Mouse (Mus musculus) liver, embryonic 11.5 days (tissue): Measurements from ENCODE around the gene BC107364. TPM values are rescaled to one million over a fixed set of nuclear protein-coding genes. Genes with fewer than 3 reads are reported as not detected.
A peak's percentile ranks its signal among the peaks of the same experiment; 100 is the strongest.
"Not testable (repeated sequence)": the region's sequence is repeated elsewhere in the genome, so short reads cannot be mapped to it uniquely, and the experiment has no call there.

Experiments
- ATAC-seq: fragments of 200-750 bp; cut with Nextera tagmentation; replicated peaks from 2 replicates; pipeline ENCODE4 v1.8.0; 2017; ENCODE audit warnings: moderate number of reproducible peaks, mild to moderate bottlenecking, moderate TSS enrichment, moderate library complexity; ENCODE audit not compliant: low FRiP score
- DNase-seq: peaks from one replicate; pipeline ENCODE4 v3.0.0-alpha.2; 2017; ENCODE audit warnings: low spot score
- H3K27ac ChIP-seq: fragments of 300-500 bp; sonication (generic); 2 replicates; pipeline ENCODE4 v1.5.1; 2014; ENCODE audit warnings: mild to moderate bottlenecking, low read depth, low read length, control low read depth
- H3K27me3 ChIP-seq: fragments of 300-500 bp; sonication (generic); replicated peaks from 2 replicates; pipeline ENCODE4 v1.6.1; 2014; ENCODE audit warnings: low read length, mixed read lengths; ENCODE audit not compliant: control insufficient read depth, insufficient read depth
- H3K36me3 ChIP-seq: fragments of 300-500 bp; sonication (generic); 2 replicates; pipeline ENCODE4 v1.6.1; 2014; ENCODE audit warnings: mild to moderate bottlenecking, low read length, moderate library complexity, mixed read lengths; ENCODE audit not compliant: control insufficient read depth, insufficient read depth
- H3K4me1 ChIP-seq: fragments of 300-500 bp; sonication (generic); replicated peaks from 2 replicates; pipeline ENCODE4 v1.6.1; 2014; ENCODE audit warnings: low read length, mixed read lengths; ENCODE audit not compliant: control insufficient read depth, insufficient read depth
- H3K4me2 ChIP-seq: fragments of 300-500 bp; sonication (generic); 2 replicates; pipeline ENCODE4 v1.6.1; 2014; ENCODE audit warnings: mild to moderate bottlenecking, control low read depth, moderate library complexity
- H3K4me3 ChIP-seq: fragments of 300-500 bp; sonication (generic); 2 replicates; pipeline ENCODE4 v1.5.1; 2014; ENCODE audit warnings: low read depth, low read length, control low read depth
- H3K9ac ChIP-seq: fragments of 300-500 bp; sonication (generic); 2 replicates; pipeline ENCODE4 v1.6.1; 2014; ENCODE audit warnings: low read depth, low read length, control low read depth
- H3K9me3 ChIP-seq: fragments of 300-500 bp; sonication (generic); 2 replicates; pipeline ENCODE4 v1.6.1; 2016; ENCODE audit warnings: low read length, inconsistent platforms, mixed read lengths; ENCODE audit not compliant: control insufficient read depth
- WGBS: fragments of 180-500 bp; shearing (Covaris S2); extraction: QIAGEN DNeasy Blood & Tissue Kit; methylation state at CpG from one replicate; pipeline ENCODE4 v1.1.7; 2014; 5-methylcytosine and 5-hydroxymethylcytosine counted together
- polyA plus RNA-seq: library from polyadenylated mRNA; unstranded; fragments of >200 nt; fragmentation: Nextera tagmentation; extraction: Ambion mirVana; gene quantifications from 2 replicates; pipeline ENCODE4 v1.2.1, GENCODE M21; 2014

The BC107364 gene
- polyA plus RNA-seq, 1 experiment from 2014 or later: not detected

DNA sequence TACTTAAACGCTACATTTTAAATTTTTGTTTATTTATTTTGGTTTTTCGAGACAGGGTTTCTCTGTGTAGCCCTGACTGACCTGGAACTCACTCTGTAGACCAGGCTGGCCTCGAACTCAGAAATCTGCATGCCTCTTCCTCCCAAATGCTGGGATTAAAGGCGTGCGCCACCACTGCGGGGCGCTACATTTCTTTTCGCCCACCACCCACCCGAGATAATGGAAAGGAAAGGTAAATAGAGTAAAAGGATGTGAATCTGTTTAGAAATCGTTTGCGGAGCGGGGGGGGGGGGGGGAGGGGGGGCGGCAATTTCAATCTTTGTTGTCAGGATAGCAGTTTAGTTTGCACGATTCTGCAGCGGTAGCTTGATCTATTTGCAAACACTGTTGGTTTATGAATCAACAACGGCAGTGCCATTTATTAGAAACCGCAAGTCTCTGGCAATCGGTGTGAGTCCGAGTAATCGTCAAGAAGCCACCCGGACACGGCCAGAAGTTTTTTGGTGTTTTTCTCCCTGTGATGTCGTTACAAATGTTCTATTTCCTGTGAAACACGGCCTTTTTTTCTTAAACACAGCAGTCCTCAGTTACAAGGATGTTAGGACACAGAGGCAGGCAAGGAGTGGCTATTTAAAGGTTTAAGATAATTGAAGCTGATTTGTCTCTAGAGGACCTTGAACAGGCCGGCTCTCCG is 35.6 kb upstream of the BC107364 start:
- 5% methylated on average over 24 of the region's 26 CpGs for WGBS
- Histone ChIP-seq H3K27ac (peak overlapping the region; percentile 96), H3K36me3 (no peaks in the 10 kb centered on the region), H3K27me3 (no peaks in the 10 kb centered on the region), H3K4me3 (peak overlapping the region; percentile 43), H3K9me3 (no peaks in the 10 kb centered on the region), H3K4me1 (peaks cover 15% of the 10 kb centered on the region), H3K4me2 (peak overlapping the region; percentile 81), H3K9ac (peak overlapping the region; percentile 70)
- DNase-seq (peak; percentile 51), ATAC-seq (no peak)

GRCm38 (mm10) chr3:96486828-96487559 is 34.9 kb upstream of the BC107364 start:
- peak overlapping the region; percentile 37 for H3K4me3 ChIP-seq
- not testable (repeated sequence) for DNase-seq
- 21% methylated on average over 5 of the region's 38 CpGs for WGBS

DNA sequence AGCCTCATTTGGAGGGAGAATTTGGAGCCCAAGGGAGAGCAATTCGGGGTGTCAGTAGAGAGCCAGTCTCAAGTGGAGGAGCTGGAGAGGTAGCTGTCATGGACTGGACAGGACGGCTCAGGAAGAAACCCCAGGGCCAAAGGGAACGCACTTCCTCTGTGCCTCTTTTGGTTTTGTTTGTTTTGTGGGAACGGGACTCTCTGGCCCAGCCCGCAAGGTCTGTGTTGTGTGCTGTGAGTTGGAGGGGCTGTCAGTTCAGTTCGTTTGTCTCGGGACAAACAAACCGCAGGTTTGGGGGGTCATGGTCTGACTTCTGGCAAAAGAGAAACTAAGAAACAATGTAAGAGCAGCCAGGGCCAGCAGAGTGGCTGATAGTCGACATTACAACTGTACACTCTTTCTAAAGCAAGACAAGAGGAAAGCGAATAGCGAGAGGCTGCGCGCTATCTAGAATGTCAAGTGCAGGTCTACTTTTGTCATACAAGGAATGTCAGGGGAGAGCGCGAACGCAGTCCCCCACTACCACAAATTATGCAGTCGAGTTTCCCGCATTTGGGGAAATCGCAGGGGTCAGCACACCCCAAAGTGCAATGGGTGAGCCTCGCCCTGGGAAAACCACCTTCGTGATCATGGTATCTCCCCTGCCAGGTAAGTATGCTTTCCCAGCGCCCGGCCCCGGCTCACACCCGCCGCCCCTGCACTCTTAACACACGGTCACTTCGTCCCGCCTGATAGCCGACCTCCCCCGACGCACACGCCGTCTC is 34.1 kb upstream of the BC107364 start:
- H3K4me2 ChIP-seq, H3K9ac ChIP-seq, H3K4me3 ChIP-seq, H3K27me3 ChIP-seq, H3K9me3 ChIP-seq, H3K36me3 ChIP-seq, H3K27ac ChIP-seq, DNase-seq: not testable (repeated sequence)
- ATAC-seq: peak; percentile 74
- 0% methylated on average over 3 of the region's 34 CpGs for WGBS
- peaks cover 15% of the 10 kb centered on the region for H3K4me1 ChIP-seq

More at GRCm38 (mm10) chr3:96486828-96487559, 34.9 kb upstream of the BC107364 start:
- H3K27me3 ChIP-seq, H3K9me3 ChIP-seq, H3K36me3 ChIP-seq: not testable (repeated sequence)
- H3K27ac ChIP-seq: peak overlapping the region; percentile 75
- peak overlapping the region; percentile 55; the same call in 1 of the 2 replicates for H3K9ac ChIP-seq
- peak overlapping the region; percentile 81 for H3K4me2 ChIP-seq
- peaks cover 15% of the 10 kb centered on the region for H3K4me1 ChIP-seq
- peak; percentile 75 for ATAC-seq

- peaks cover 15% of the 10 kb centered on the region for H3K4me1 ChIP-seq
- H3K36me3 ChIP-seq: no peaks in the 10 kb centered on the region
- H3K4me3 ChIP-seq: no peak overlapping the region
- 84% methylated on average over 2 of the region's 2 CpGs for WGBS
- DNase-seq: no peak
- peak overlapping the region; percentile 46 for H3K4me2 ChIP-seq
- no peak overlapping the region for H3K27ac ChIP-seq
- H3K9me3 ChIP-seq: no peaks in the 10 kb centered on the region
- no peaks in the 10 kb centered on the region for H3K27me3 ChIP-seq
- 0 out of 2 replicates have a peak overlapping the region, but pooled peaks have one; percentile 37 for H3K9ac ChIP-seq
- no peak for ATAC-seq
These were observed 33.3 kb upstream of the BC107364 start for GRCm38 (mm10) chr3:96485361-96485760.

- Histone ChIP-seq H3K4me3 (no peak overlapping the region), H3K9ac (0 out of 2 replicates have a peak overlapping the region, but pooled peaks have one; percentile 37), H3K4me1 (peaks cover 15% of the 10 kb centered on the region), H3K4me2 (peak overlapping the region; percentile 46), H3K27me3 (no peaks in the 10 kb centered on the region), H3K36me3 (no peaks in the 10 kb centered on the region), H3K9me3 (no peaks in the 10 kb centered on the region), H3K27ac (no peak overlapping the region)
- DNase-seq: no peak
- ATAC-seq: no peak
- WGBS: 69% methylated on average over 4 of the region's 4 CpGs
These were observed 32.8 kb upstream of the BC107364 start for GRCm38 (mm10) chr3:96484921-96485320.

DNA sequence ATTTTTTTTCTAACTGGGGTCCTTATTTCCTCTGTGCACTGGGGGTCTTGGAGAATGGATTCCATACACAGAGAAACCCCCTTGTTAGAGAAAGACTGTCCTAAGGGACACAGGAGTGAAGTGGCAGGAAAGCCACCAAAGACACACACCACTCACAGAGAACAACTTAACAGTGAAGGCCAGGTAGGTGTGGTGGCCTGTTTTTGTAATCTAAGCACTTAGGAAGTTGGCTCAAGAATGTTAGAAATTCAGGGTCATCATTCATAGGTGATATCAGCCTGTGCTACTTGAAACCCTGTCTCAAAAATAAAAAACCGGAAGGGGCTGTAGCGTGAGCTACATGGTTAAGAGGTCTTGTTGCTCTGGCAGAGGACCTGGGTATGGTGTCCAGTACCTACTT is 31.8 kb upstream of the BC107364 start:
- no peak for ATAC-seq
- H3K4me1 ChIP-seq: peaks cover 15% of the 10 kb centered on the region

DNA sequence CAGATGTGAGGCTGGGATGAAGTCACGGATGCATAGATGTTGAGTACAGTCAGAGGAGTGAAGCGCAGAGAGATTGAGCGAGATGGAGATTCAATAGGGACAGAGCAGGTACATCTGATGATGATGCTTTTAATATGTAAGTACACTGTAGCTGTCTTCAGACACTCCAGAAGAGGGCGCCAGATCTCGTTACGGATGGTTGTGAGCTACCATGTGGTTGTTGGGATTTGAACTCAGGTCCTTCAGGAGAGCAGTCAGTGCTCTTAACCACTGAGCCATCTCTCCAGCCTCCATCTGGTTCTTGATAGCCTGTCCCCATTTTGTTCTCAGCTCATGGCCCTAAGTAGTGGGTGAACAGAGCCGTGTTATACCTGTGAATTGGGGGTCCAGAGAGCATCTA is 30.9 kb upstream of the BC107364 start:
- peaks cover 15% of the 10 kb centered on the region for H3K4me1 ChIP-seq
- H3K27me3 ChIP-seq, H3K9me3 ChIP-seq, H3K36me3 ChIP-seq, DNase-seq, H3K27ac ChIP-seq, H3K4me3 ChIP-seq, H3K4me2 ChIP-seq, ATAC-seq, H3K9ac ChIP-seq: not testable (repeated sequence)
- 44% methylated on average over 7 of the region's 7 CpGs for WGBS

More for the DNA sequence above, 31.8 kb upstream of the BC107364 start:
- Histone ChIP-seq H3K27ac (no peak overlapping the region), H3K4me2 (no peak overlapping the region), H3K9ac (no peak overlapping the region), H3K36me3 (no peaks in the 10 kb centered on the region), H3K4me3 (no peak overlapping the region), H3K9me3 (no peaks in the 10 kb centered on the region), H3K27me3 (no peaks in the 10 kb centered on the region)
- 88% methylated on average over 2 of the region's 2 CpGs for WGBS
- no peak for DNase-seq

DNA sequence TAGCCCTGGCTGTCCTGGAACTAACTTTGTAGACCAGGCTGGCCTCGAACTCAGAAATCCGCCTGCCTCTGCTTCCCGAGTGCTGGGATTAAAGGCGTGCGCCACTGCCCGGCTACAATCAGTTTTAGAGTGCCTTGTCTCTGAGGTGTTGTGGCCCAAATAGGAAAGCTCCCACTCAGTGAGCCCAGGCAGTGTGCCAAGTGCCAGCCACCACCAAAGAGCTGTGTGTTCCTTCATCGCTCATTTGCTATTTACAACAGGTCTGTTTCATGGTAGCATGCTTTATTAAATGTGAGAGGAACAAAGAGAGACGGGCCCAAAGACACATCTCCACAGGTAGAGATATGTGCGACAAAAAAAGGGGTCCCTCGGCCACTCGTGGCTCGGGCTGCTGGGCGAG is 30.3 kb upstream of the BC107364 start:
- H3K9ac ChIP-seq: no peak overlapping the region
- no peak overlapping the region for H3K4me2 ChIP-seq
- H3K4me1 ChIP-seq: peaks cover 10% of the 10 kb centered on the region
- no peaks in the 10 kb centered on the region; the same call in 1 of the 2 replicates for H3K27me3 ChIP-seq
- H3K4me3 ChIP-seq: no peak overlapping the region
- DNase-seq: no peak
- 86% methylated on average over 13 of the region's 13 CpGs for WGBS
- no peaks in the 10 kb centered on the region for H3K9me3 ChIP-seq
- ATAC-seq: no peak
- H3K36me3 ChIP-seq: no peaks in the 10 kb centered on the region
- H3K27ac ChIP-seq: no peak overlapping the region
